Mouse (Mus musculus) mouse embryonic stem cell (cell line): ENCODE data around the gene Gm8857.
"Not testable (repeated sequence)": the region's sequence is repeated elsewhere in the genome, so short reads cannot be mapped to it uniquely, and the experiment has no call there.

Experiments used
- in situ Hi-C, 2 experiments: fragments of 300-500 bp; cut with MboI; formaldehyde crosslinking; loops; 1 replicate in 1 of 2; 3 replicates in 1 of 2; pipeline ENCODE4 v1.14.3; 2019 to 2020; ENCODE audit warnings: low sequenced_read_pairs in 2 of 2, low pct_unique_long_range_greater_than_20kb in 1 of 2, mixed read lengths in 1 of 2; ENCODE audit not compliant: unreplicated experiment in 1 of 2

Gene Gm8857

DNA sequence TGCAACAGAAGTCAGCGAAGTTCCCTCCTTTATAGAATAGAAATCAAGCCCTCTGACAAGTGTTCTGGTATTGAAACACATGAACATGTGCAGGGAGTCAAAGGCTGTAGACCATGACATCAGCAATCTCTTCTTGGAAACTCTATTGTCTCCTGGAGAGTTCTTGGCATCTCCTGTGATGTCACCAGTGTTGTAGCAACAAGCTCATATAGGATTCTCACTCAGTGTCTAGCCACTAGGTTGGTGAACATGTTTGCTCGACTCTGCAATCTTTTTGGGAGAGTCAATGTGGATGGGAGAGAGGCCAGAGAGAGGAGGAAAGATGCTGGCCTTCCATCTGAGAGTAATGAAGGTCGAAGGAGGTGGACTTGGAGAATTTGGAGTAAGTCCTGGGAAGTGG is at the start of gene Gm8857, which contains the start of gene Gm8871:
TSS of gene Gm8857 (plus strand) at position 303 of the 400 bp plus-strand sequence.
TSS of gene Gm8871 (plus strand) at position 301 of the 400 bp plus-strand sequence.
- in situ Hi-C loops: not testable (repeated sequence)

DNA sequence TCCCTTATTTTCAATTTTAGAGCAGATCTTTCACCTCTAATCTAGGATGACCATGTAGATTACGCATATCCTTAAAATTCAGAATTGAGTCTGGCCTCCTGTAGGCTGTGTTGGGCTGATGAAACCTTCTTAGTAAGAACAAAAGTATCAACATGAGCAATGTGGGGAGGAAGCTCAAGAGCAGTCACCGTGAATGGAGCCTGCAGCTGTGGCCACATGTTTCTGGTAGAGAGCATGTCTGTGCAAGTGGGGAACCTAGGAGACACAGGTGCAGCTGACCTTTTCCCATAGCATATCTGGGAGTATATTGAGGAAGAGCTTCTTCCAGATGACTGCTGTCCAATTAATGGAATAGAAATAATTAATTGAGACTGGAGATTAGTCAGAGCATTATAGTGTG is 5.9 kb downstream of the Gm8857 start:
- in situ Hi-C loops: not testable (repeated sequence)

DNA sequence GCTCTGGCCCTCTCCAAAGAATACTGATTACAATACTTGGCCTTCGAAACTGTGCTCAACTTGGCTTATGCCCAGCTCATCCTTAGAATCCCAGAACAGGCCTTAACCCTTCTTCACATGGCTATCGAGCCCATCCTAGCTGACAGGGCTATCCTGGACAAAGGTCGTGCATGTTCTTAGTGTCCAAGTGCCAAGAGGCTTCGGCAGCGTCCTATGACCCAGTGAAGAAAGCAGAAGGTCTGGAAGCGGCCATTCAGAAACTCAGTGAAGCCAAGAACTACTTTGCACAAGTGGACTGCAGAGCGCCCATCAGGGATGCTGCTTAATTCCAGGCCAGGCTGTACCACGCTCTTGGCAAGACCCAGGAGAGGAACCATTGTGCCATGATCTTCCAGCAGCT is 10.4 kb downstream of the Gm8857 start:
- in situ Hi-C loops: not testable (repeated sequence)
